Mouse (Mus musculus) brain, adult 2 months (tissue): ENCODE measurements around the gene Myh14.
A peak's percentile ranks its signal among the peaks of the same experiment; 100 is the strongest.

Source experiments
- DNase-seq: peaks from one replicate; pipeline ENCODE4 v3.0.0; 2011; ENCODE audit warnings: low read depth, low spot score

The Myh14 gene

DNA sequence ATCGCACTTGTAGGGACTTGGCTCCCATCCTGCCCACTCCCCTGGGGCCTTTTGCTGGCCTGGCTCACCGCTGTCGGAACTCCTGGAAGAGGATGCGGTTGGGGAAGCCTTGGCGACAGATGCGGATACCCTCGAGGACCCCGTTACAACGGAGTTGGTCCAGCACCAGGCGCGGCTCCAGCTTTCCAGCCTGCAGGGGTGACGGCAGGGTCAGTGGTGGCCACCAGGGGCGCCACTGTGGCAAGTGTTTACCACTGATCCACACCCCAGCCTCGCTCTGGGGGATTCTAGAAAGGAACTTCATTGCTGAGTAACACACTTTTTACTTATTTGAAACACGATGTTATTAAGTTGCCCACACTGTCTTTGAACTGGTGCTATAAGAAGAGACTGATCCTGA is 37.2 kb downstream of the Myh14 start:
- no peak for DNase-seq

GRCm38 (mm10) chr7:44632676-44633075 is 38.0 kb downstream of the Myh14 start:
- DNase-seq: no peak

DNA sequence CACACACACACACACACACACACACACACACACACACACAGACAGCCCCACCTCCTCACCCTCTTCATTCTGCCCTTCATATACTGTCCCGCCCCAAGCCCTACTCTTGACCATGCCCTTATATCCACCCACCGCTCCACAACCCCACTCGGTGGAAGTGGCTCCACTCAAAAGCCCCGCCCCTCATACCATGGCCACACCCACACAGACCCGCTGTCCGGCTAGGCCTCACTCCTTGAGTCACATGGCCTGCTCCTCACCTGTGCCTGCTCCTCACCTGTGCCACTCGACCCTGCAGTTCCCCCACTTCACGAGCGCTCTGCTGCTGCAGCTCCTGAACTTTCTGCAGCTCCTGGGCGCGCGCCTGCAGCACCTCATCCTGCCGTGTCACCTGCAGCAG is 40.2 kb downstream of the Myh14 start:
- no peak for DNase-seq

DNA sequence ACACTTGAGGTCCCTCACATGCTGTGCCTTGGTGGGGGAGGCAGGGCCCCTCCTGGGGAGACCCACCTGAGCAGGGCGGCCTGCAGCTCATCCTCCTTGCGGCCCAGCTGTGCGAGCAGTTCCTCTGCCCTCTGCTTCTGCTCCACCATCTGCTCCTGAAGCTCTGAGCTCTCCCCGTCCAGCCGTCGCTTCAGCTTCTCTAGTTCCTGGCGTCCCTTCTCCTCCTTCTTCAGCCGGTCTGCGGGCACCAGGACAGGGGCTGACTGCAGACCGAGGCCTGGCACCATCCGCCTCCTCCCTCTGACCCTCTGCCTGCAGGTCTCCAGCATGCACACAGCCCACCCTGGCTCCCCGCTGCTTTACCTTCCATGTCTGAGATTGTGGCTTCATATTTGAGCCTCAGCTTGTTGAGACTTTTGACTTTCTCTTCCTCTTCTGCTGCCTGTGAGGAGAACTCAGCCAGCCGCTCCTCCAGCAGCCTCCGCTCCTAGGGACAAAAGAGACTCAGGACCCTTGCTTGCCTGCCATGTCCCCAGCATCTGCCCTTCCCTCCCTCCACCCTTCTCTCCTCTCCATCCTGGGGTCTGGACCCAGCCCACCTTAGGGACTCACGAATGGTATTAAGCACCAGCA is 42.1 kb downstream of the Myh14 start:
- DNase-seq: no peak

DNA sequence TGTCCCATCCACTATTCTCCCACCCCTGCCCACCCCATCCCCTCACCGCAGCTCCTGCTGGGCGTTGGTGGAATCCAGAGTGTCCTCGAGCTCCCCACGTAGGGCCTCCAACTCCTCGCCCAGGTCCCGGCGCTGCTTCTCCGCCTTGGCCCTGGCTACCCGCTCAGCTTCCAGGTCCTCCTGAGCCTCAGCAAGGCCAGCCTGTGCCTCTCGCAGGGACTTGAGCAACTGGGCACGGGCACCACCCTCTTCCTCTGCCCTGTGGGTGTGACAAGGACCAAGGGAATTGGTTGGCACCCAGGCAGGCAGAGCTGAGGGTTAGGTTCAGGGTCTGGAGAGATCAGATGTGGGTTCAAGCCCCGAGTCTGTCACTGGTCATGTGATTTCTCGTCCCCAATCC is 43.7 kb downstream of the Myh14 start:
- DNase-seq: no peak

GRCm38 (mm10) chr7:44626068-44626385 is 44.6 kb downstream of the Myh14 start:
- DNase-seq: no peak

- DNase-seq: peak; percentile 98
Observed at GRCm38 (mm10) chr7:44625241-44626067, 45.2 kb downstream of the Myh14 start.

GRCm38 (mm10) chr7:44624828-44625227 is 45.8 kb downstream of the Myh14 start:
- DNase-seq: peak; percentile 94

GRCm38 (mm10) chr7:44624543-44624826 is 46.2 kb downstream of the Myh14 start:
- DNase-seq: no peak

- DNase-seq: peak; percentile 53
Observed at GRCm38 (mm10) chr7:44623714-44624542, 46.7 kb downstream of the Myh14 start.

DNA sequence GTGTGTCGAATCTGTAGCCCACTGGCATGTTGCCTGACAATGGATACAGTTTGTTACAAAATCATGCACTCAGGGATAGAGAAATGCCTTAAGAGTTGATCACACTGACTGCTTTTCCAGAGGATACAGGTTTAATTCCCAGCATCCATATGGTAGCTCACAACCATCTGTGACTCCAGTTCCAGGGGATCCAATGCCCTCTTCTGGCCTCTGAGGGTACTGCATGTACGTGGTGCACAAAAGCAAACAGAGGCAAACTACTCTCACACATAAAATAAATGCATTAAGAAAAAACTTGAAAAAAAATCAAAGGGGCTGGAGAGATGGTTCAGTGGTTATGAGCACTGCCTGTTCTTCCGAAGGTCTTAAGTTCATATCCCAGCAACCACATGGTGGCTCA is 53.6 kb downstream of the Myh14 start:
- DNase-seq: no peak

DNA sequence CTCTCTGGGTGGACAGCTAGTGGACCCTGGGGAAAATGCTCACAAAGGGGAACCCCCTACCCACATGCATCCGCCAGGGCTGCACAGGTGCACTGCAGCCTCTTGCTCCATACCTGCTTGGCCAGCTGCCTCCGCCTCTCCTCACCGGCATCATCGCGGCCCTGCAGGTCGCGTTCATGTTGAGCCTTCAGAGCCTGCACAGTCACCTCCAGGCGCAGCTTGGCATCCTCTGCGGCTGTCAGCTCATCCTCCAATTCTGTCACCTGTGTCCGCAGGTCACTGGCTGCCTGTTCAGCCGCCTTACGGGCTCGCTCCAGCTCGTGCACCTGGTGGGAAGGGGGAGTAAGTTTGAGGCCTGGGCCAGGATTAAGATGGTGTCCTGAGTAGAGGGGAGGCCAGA is 54.7 kb downstream of the Myh14 start:
- peak; percentile 69 for DNase-seq

DNA sequence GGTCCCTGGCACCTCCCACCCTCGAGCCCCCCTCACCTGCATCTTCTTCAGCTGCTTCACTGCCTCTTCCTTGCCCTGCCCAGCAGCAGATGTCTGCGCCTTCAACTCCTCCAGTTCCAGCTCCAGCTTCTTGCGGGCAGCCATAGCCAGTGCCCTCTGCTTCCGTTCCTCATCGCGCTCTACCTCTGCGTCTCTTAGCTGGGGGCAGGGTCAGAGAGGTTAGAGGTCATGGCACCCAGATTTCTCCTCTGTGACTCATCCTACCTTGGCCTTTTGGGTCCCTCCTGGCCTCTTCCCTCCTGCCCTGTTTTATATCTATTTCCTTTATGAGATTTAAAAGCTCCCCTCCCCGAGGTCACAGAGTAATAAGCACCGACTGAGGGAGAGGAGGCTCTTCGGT is 55.3 kb downstream of the Myh14 start:
- DNase-seq: no peak

GRCm38 (mm10) chr7:44614041-44614688 is 56.5 kb downstream of the Myh14 start:
- no peak for DNase-seq

DNA sequence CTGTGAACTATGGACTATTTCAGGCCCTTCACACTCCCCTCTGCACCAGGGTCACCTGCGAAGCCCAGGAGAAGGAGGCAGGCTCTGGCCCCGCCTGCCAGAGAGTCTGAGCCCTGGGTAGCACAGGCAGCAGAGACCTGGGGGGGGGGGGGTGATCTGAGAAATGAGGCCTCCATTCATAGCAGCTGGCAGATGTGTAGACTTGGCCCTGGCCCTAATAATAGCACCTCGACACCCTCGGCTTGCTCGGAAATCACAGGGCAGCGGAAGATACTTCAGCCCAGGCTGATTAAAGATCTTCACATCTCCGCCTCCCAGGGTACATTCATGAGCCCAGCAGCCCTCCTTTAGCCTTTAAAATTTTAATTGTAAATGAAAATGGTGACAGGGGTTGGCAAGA is 58.5 kb downstream of the Myh14 start:
- DNase-seq: no peak

GRCm38 (mm10) chr7:44606171-44606901 is 64.3 kb downstream of the Myh14 start:
- DNase-seq: peak; percentile 70

DNA sequence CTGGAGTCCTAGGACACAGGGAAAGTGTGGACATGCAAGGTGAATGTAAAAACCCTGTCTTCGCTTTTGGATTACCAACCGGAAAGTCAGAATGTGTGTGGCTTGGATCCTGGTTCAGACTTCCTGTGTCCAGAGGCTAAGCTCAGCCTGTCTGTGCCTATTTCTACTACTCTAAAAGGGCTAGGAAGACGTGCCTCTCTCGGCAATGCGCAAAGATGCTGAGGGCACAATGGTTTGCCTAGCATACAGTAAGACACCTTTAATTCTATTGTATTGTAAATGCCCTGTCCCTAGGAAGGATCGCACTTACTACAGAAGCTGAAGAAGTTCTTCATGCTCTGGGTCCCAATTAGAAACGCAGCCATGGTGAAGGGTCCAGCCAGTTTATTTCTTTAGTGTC is 65.2 kb downstream of the Myh14 start:
- DNase-seq: no peak

- DNase-seq: no peak
Observed at GRCm38 (mm10) chr7:44604619-44605018, 66.0 kb downstream of the Myh14 start.

DNA sequence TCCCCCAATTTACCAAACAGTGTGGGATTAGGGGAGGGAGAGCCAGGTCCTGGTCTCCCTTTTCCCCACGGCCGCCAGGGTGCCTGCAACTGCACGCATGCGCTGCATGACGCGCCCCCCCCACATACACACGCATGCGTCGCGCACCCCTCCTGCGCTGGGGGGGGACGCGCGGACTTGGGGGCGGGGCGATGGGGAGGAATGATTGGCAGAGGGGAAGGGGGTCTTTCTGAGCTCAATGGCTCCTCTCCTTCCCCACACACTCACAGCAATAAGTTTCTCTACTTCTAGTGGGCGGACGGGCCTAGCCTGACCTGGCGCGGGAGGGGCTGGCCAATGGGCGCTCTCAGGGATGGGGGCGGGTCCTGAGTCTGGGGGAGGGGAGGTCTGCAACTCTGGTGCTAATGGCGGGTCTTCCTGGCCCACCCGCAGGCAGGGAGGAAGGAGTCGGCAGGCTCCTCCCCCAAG is 66.5 kb downstream of the Myh14 start:
- DNase-seq: no peak

- no peak for DNase-seq
Observed at GRCm38 (mm10) chr7:44603186-44603855, 67.3 kb downstream of the Myh14 start.

DNA sequence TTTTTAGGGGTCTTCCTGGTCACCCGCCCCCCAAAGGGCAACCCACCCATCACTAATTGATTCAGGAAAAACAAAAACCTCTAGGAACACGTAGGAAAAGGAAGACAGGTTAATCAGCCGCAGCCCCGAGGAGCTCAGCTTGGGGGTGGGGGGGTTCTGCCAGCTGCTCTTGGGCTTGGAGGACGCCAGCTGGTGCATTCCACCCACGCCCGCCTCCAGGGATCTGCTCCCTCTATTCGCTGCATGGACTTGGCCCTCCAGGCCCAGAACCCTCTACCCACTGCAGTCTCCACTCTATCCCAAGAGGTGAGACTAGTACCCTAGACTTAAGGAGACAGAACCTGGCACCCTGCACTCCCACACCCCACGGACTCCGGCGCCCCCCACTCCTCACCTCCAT is 68.2 kb downstream of the Myh14 start:
- DNase-seq: peak; percentile 92
